Mouse (Mus musculus): ENCODE measurements at regions not wholly inside any gene's neighbourhood (a gene's known extent, or its start where the extent isn't known, plus 50 kb on each side); places are given as distances from the start of the nearest gene placed in this dataset.

DNA sequence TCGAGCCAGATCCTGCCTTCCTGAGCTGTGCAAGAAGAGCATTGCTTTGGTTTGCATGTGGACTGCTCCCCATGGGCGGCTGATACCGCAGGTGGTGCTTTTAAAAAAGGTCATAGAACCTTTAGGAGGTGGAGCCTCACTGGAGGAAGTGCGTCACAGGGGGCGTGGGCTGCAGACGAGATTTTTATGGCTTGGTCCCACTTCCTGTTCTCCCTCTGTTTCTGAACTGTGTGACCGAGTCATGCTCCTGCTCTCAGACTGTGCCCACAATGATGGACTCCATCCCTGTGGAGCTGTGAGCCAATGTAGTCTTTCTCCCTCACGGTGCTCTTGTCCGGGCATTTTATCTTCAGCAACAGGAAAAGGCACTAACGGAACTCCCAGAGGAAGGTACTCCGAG is 66.8 kb upstream of the Stx18 start:
- TF ChIP-seq POLR2A (IDR thresholded peaks at IDR 0.05; ENCODE audit: insufficient read depth, low read depth, low read length) (no peak), CTCF (IDR thresholded peaks at IDR 0.05; ENCODE audit: insufficient read depth, low read depth, low read length) (no peak)

Measured in olfactory bulb, adult 2 months (tissue).